Mouse (Mus musculus) cortical plate, adult 2 months (tissue): ENCODE data around the gene Cpsf2. TPM values are rescaled to one million over a fixed set of nuclear protein-coding genes. Genes with fewer than 3 reads are reported as not detected.

Source experiments
- H3K27ac ChIP-seq: fragments of 200-500 bp; 2 replicates; pipeline ENCODE4 v1.5.1; 2012; ENCODE audit warnings: low read length, control low read depth, inconsistent platforms; ENCODE audit not compliant: insufficient read depth
- H3K4me1 ChIP-seq: fragments of 200-500 bp; 2 replicates; pipeline ENCODE4 v1.6.1; 2011; ENCODE audit warnings: low read length; ENCODE audit not compliant: control insufficient read depth, insufficient read depth
- H3K4me3 ChIP-seq: fragments of 200-500 bp; 2 replicates; pipeline ENCODE4 v1.5.1; 2011; ENCODE audit warnings: mild to moderate bottlenecking, low read length, control low read depth; ENCODE audit not compliant: insufficient read depth
- CTCF ChIP-seq: fragments of 200-500 bp; IDR thresholded peaks from 2 replicates; pipeline ENCODE4 v1.5.1; 2011; ENCODE audit warnings: mild to moderate bottlenecking, control low read depth, low read length; ENCODE audit not compliant: insufficient read depth; ENCODE audit errors: extremely low read depth
- POLR2A ChIP-seq: fragments of 200-500 bp; IDR thresholded peaks from 2 replicates; pipeline ENCODE4 v1.6.1; 2011; ENCODE audit warnings: mild to moderate bottlenecking, low read length, control low read depth; ENCODE audit not compliant: insufficient read depth; ENCODE audit errors: extremely low read depth
- polyA plus RNA-seq: library from polyadenylated mRNA; depleted of rRNA; stranded (reverse); fragments of >200 nt; gene quantifications from 2 replicates; pipeline ENCODE4 v1.2.3, GENCODE M21; 2012; rRNA removed

Gene Cpsf2
- polyA plus RNA-seq, 1 experiment, result 13.3 TPM

DNA sequence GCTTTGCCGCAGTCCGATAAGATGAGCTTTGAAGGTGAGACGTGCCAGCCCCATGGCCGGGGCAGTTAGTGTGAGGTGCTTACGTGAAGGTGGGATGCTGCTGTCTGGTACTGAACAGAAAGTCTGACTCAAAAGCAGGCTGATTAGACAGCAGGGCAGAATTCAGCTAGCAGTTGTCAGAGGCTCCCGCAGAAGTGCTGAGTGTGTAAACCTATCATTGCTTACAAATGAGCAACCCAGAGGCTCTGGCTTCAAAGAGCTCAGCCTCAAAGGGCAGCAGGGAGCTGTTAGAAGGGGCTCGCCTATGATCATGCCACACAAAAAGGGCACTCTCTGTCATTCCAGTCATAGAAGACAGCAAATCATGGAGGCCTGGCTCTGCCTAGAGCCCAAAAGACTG is 66.5 kb downstream of the Cpsf2 start:
- Histone ChIP-seq H3K27ac (no peak overlapping the region), H3K4me1 (peaks cover 4% of the 10 kb centered on the region; the same call in 1 of the 2 replicates), H3K4me3 (no peak overlapping the region)
- TF ChIP-seq CTCF, result no peak

DNA sequence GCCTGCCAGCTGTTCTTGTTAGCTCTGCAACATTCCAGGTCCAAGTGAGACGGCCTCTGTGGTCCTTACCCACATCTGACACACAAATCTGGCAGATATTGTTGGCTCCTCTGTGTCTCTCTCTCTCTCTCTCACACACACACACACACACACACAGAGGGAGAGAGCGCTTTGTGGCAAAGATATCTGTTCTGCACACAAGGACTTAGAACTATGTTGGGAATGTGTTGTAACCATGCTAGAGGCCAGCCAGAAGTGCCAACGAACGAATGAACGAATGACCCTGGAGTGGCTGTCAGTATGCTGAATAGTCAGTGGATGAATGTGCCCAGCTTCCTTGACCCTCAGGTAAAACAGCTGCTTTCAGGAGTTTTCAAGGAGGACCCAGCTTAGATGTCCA is 68.1 kb downstream of the Cpsf2 start:
- Histone ChIP-seq H3K4me3 (no peak overlapping the region), H3K4me1 (peaks cover 4% of the 10 kb centered on the region; the same call in 1 of the 2 replicates), H3K27ac (no peak overlapping the region)
- TF ChIP-seq CTCF, result no peak

DNA sequence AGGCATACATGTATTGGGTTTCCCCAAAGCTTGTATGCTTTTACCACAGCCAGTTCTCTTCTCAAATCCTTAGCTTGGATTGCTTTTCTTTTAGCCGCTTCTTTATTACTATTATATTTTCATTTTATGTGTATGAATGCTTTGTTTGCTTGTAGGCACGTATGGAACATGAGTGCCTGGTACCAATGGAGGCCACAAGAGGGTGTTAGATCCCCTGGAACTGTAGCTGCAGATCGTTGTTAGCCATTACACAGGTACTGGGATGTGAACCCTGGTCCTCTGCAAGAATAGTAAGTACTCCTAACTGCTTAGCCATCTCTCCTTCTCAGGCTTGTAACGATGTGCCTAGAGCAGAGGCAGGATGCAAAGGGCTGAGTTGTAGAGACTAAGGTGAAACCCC is 78.4 kb downstream of the Cpsf2 start:
- Histone ChIP-seq H3K27ac (no peak overlapping the region), H3K4me3 (no peak overlapping the region), H3K4me1 (0 out of 2 replicates have a peak, but pooled peaks cover 2% of the 10 kb centered on the region)
- no peak for TF ChIP-seq POLR2A

DNA sequence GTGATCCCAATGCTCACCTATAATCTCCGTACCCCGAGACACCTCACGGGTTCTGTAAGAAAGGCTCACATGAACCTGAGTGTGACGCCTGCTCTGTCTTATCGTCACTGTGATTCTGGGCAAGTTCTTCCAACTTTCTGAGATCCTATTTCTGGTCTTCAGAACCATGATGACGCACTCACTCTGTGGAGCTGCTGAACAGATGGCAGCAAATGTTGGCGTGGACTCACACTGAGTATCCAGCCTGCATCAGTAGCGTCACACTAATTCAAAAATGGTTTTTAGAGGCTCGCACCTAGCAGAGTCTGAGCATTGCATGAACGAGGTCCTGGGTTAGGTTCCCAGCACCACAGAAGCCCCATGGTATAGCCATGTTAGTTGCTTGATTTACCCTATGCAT is 80.0 kb downstream of the Cpsf2 start:
- Histone ChIP-seq H3K4me1 (0 out of 2 replicates have a peak, but pooled peaks cover 2% of the 10 kb centered on the region), H3K4me3 (no peak overlapping the region), H3K27ac (no peak overlapping the region)
- TF ChIP-seq POLR2A, result no peak
- no peak for TF ChIP-seq CTCF

Other genes with a start within 250 kb of the Cpsf2 start
- 7.2 and 7.3 TPM in 2 replicates for gene Fbln5, start 156.9 kb upstream of the Cpsf2 start, polyA plus RNA-seq
- gene Trip11, start 62.7 kb upstream of the Cpsf2 start, polyA plus RNA-seq, result 11.1 and 11.8 TPM in 2 replicates
- gene Atxn3, start 17.7 kb upstream of the Cpsf2 start, polyA plus RNA-seq, result 17.1 and 17.6 TPM in 2 replicates
- gene Slc24a4, start 152.7 kb downstream of the Cpsf2 start, polyA plus RNA-seq, result 25.7 and 26.4 TPM in 2 replicates